Mouse (Mus musculus) fibroblast of lung, adult 2 months (primary cell): ENCODE results near the gene Cldn14.

ENCODE experiments used
- DNase-seq: peaks from one replicate; pipeline ENCODE4 v3.0.0-alpha.2; 2011; ENCODE audit warnings: low read depth

Cldn14 gene

GRCm38 (mm10) chr16:93912158-93912557 is 96.5 kb downstream of the Cldn14 start:
- peak; percentile 58 for DNase-seq

DNA sequence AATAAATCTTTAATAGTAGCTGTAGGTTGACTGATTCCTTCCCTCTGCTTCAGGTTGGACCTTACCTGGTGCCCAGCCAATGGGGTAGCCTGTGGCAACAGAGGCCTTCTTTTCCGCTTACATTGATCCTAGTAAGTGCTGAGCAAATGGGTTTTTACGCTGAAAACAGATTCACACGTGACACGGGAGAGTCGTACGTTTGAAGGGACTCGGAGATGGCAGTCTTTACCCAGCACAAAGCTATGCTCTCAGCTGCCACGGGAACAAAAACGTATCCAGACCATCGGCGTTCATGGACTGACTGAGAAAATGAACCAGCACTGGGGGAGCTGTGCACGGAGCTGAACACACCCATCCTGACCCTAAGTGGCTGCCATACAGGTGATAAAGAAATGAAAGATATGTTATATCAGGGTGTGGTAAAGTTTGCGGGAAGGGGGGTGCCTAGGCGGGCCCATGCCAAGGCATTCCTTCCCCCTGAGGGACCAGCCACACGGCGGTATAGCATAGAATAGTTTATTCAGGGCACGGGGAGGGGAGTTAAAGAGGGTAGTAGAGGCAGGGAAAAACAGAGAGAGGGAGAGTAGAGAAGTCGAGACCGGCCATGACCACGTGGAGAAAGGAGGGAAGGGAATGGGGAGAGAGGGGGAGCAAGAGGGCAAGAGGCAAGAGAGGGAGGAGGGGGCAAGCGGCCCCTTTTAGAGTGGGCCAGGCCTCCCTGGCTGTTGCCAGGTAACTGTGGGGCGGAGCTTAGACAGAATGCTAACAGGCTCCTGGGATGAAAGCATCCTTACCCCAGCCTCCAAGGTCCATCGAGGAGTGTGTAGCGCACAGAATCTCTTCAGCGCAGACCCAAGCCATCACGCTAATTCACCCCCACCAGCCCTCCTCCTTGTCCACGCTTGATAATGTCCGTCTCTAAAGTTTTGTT is 97.6 kb downstream of the Cldn14 start:
- no peak for DNase-seq

- no peak for DNase-seq
These were observed 98.7 kb downstream of the Cldn14 start for GRCm38 (mm10) chr16:93909936-93910335.

DNA sequence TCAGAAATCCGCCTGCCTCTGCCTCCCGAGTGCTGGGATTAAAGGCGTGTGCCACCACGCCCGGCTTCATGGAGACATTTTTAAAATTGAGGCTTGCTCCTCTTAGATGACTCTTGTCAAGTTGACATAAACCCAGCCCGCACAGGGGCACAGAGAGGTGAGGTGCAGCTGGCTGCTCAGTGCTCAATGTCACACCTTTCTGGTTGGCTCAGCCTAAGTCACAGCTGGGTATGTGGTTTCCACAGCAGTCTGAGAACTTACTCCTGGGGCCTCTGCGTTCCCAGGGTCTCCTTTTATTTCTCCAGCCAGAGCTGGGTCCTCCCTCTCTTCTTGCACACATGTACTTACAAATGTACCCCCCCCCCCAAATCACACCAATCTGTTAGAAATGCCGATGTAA is 100.4 kb downstream of the Cldn14 start:
- DNase-seq = no peak

GRCm38 (mm10) chr16:93907761-93908160 is 100.9 kb downstream of the Cldn14 start:
- DNase-seq = no peak

DNA sequence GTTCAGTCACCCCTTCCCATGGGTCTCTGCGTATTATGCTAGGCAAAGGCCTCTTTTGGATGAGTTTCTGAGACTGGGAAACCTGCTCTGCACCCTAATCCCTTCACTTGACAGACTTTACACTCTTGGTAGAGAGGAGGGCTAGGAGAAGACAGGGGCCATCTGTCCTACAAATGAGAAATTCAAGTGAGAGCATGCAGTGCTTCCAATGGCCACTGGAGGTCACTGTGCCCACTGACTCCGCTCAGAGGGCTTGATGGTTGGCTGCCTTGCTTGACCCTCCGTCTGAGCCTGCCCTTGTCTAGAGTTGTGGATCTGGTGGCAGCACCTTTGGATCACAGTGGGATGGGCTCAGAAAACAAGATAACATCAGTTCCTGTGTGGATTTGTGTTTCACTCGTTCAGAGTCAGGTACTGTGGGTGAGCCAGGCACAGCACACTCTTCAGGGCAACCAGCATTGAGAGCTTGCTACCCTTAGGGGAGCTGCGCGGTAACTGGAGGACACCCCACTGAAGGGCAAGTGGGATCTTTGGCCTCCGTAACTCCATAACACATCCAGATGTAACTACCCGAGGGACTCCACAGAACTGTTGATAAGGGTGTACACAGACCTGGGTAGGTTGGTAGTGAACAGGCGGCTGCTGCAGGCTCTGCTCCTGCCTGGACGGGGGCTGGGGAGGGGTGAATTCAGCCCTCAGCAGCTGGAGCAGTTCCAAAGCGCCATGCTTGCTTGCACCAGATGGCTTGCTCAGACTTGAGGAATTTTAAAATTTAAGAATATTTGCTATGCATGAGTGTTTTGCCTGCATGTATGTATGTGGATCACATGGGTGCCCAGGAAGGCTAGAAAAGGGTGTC is 102.3 kb downstream of the Cldn14 start:
- DNase-seq = peak; percentile 35

DNA sequence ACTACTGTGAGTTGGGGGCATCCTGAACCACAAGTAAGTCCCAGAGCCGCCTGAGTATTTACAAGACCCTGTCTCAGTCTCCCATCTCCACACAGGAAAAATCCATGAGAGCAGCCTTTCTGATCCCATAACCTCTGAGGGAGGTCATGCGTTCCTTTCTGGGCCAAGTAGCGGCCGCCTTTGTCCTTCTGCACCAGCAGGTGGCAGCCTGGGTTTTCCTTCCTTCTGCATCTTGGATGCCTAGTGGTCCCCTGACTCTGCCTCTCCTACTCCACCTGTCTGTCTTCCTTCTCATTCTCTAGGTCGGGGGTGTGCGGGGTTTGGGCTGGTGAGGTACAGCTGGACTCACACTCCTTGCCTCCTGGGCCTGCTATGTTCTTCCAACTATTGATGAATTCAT is 105.6 kb downstream of the Cldn14 start:
- DNase-seq = no peak

GRCm38 (mm10) chr16:93893285-93893684 is 115.4 kb downstream of the Cldn14 start:
- no peak for DNase-seq

DNA sequence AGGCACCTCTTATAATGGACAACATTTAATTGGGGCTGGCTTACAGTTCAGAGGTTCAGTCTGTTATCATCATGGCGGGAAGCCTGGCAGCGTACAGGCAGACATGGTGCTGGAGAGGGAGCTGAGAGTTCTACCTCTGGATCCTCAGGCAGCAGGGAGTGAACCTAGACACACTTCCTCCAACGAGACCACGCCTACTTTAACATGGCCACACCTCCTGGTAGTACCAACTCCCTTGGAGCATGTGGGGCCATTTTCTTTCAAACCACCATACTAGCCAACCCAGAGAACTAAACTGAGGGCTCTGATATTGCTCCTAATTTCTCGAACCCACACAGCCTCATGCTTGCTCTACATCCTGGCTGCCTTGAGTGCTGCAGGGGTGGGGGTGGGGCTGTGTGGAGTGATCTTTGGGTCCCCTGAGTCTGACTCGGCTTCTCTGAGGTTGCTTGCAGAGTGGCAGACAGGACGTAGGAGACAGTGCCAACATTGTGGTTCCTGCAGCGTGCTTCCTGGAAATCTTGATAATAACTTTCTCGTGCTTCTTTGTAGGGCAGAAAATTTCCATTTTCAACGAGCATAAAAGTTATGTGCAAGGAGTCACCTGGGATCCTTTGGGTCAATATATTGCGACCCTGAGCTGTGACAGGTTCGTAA is 117.6 kb downstream of the Cldn14 start:
- DNase-seq = no peak

DNA sequence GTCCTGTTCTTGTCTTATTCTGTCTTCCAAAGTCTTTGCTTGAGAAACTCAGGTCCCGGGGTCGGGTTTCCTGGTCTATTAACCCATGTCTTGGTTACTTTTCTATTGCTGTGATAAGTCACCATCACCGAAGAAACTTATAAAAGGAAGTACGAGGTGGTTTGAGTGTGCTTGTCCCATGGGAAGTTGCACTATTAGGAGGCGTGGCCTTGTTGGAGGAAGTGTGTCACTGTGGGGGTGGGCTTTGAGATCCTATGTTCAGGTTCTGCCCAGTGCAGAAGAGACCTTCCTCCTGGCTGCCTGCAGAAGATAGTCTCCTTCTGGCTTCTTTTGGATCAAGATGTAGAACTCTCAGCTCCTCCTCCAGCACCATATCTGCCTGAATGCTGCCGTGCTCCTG is 120.2 kb downstream of the Cldn14 start:
- no peak for DNase-seq

DNA sequence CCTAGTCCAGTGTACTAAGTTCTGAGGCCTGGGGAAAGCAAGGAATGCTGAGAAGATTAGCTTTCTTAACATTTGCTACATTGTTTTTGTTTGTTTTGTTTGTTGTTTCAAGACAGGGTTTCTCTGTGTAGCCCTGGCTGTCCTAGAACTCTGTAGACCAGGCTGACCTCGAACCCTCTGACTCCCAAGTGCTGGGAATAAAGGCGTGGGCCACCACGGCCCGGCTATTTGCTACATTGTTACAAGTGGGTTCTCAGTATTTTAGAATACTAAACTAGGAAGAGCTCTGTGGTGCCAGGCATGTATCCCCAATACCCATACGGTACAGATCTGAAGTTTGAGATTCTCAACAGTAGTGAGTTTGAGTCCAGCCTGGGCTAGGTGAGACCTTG is 123.9 kb downstream of the Cldn14 start:
- DNase-seq = no peak

- no peak for DNase-seq
These were observed 124.4 kb downstream of the Cldn14 start for GRCm38 (mm10) chr16:93884086-93884721.

- DNase-seq = peak; percentile 83
These were observed 125.1 kb downstream of the Cldn14 start, which contains the start of gene Chaf1b for GRCm38 (mm10) chr16:93883423-93884085. Chaf1b (plus strand) TSS chr16:93883901.

GRCm38 (mm10) chr16:93877612-93878380 is 130.8 kb downstream of the Cldn14 start:
- no peak for DNase-seq

GRCm38 (mm10) chr16:93874841-93875240 is 133.8 kb downstream of the Cldn14 start:
- DNase-seq = no peak
